Mouse (Mus musculus): Measurements from ENCODE around the gene Poln.

DNA sequence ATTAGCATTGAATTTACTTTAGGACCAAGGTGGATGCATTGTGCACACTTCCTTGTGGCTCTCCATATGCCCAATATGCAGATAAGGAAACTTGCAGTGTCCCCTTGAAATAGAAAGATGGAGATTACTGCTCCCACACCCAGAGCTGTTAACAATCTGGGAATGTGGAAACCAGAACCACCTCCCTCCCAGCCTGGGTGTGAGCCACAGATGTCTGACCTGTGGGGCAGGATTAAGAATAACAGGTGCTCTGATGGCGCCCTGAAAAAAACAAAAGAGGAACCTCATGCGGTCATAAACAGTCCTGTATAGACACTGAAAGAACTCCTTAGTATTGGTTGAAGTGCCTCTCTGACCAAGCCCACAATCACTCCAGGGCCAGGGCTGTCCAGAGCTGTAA, 19.6 kb upstream of the Poln start:
- TF ChIP-seq POLR2A (IDR thresholded peaks at IDR 0.05; ENCODE audit: insufficient read depth, low read length) (no peak), CTCF (IDR thresholded peaks at IDR 0.05; ENCODE audit: low read depth, low read length) (no peak), EP300 (IDR thresholded peaks at IDR 0.05; ENCODE audit: insufficient read depth, low read depth, low read length) (no peak)
